Mouse (Mus musculus) heart, postnatal 4 days (tissue): ENCODE measurements around the gene Hoxb6. TPM values are rescaled to one million over a fixed set of nuclear protein-coding genes. Genes with fewer than 3 reads are reported as not detected.

ENCODE experiments used
- microRNA-seq, 2 experiments: library from miRNA; unstranded; fragments of <30 nt; microRNA quantifications; one replicate each; pipeline ENCODE4 v1.2.0; 2021 to 2022
- total RNA-seq, 2 experiments: library from RNA; stranded (reverse); gene quantifications; 2 replicates each; pipeline ENCODE4 v1.2.3; 2021

Hoxb6 gene
- total RNA-seq, 2 experiments from 2014 or later: not detected

Small RNAs within 50 kb of the gene (microRNA-seq; reads per million reads assigned to microRNA genes)
- gene Mir10a (916 to 952 reads per million in 2 experiments), gene Mir196a-1 (0 reads per million in 2 experiments)

Other genes with a start within 250 kb of the Hoxb6 start
- gene Ube2z, start 227.1 kb upstream of the Hoxb6 start, total RNA-seq: 10 to 100 TPM; 47.4 to 48.3 TPM
- 1,000 to 10,000 TPM; 2,269 to 2,363 TPM for gene Atp5g1, start 216.8 kb upstream of the Hoxb6 start, total RNA-seq
- gene Calcoco2, start 180.5 kb upstream of the Hoxb6 start, total RNA-seq: not detected
- not detected for gene Ttll6, start 158.7 kb upstream of the Hoxb6 start, total RNA-seq
- gene Hoxb13, start 98.2 kb upstream of the Hoxb6 start, total RNA-seq: not detected
- not detected for gene Hoxb9, start 21.0 kb upstream of the Hoxb6 start, total RNA-seq
- not detected for gene Hoxb8, start 10.6 kb upstream of the Hoxb6 start, total RNA-seq
- gene Hoxb7, start 5.9 kb upstream of the Hoxb6 start, total RNA-seq: under 1 TPM in 1 of 2 experiments, not detected in 1; 0.24 TPM
- gene Hoxb5, start 10.9 kb downstream of the Hoxb6 start, total RNA-seq: under 1 TPM in 1 of 2 experiments, not detected in 1; 0.32 TPM
- 1 to 10 TPM in 1 of 2 experiments, under 1 TPM in 1; 0.74 to 1.0 TPM for gene Hoxb4, start 25.8 kb downstream of the Hoxb6 start, total RNA-seq
- gene Hoxb3, start 30.9 kb downstream of the Hoxb6 start, total RNA-seq: 1 to 10 TPM; 1.4 to 1.5 TPM
- gene Hoxb2, start 58.0 kb downstream of the Hoxb6 start, total RNA-seq: 1 to 10 TPM; 1.3 to 2.2 TPM
- not detected for gene Hoxb1, start 73.3 kb downstream of the Hoxb6 start, total RNA-seq
- under 1 TPM in 1 of 2 experiments, not detected in 1; 0.29 TPM for gene Skap1, start 172.1 kb downstream of the Hoxb6 start, total RNA-seq